Mouse (Mus musculus): Measurements from ENCODE around the gene Becn1. TPM values are rescaled to one million over a fixed set of nuclear protein-coding genes. Genes with fewer than 3 reads are reported as not detected.

Gene Becn1
- total RNA-seq (2014; rRNA removed) (71.1 and 95.3 TPM in 2 replicates), polyA plus RNA-seq (2015; fragmentation: Nextera tagmentation; extraction: Ambion mirVana) (140 and 145 TPM in 2 replicates)

DNA sequence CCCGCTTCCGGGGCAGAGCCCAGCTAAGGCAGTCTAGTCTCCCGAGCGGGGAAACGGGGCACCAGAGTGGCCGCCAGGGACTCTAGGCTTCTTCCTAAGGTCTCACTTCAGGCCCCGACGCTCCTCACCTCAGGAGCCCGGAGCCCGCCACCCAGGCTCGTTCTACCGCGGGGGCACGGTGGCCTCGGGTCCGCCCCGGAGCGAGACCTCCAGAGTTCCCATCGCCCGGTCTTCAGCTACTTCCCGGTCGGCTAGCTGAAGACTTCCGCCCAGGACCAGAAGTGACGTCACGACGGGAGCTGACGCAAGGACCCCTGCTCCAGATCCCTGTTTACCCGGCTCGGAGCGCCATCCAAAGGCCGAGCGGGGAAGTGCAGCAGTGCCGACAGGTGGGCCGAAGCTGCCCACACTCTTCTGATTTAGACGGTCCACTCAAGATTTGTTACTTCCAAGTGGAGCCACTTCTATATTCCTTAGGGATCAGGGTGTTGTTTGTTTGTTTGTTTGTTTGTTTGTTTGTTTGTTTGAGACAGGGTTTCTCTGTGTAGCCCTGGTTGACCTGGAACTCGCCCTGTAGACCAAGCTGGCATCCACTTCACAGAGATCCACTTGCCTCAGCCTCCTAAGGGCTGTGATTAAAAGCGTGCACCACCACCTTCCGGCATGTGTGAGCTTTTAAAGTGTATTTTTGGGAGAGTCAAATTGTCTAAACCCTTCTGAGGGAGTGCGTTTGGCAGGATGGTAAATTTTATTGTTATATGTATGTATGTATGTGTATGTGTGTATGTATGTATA is at the start of gene Becn1:
Gene Becn1, minus strand, starts transcription at position 283 of the 795 bp plus-strand sequence.
- H3K27me3 ChIP-seq (ENCODE audit: insufficient read depth, low read length) = no peaks in the 10 kb centered on the region
- DNase-seq (ENCODE audit: low spot score) = peak; percentile 98
- no peaks in the 10 kb centered on the region for H3K9me3 ChIP-seq (ENCODE audit: low read length)
- peak; percentile 98 for ATAC-seq
- H3K4me2 ChIP-seq (ENCODE audit: low read depth, low read length) = peak within 1 kb of the TSS; percentile 99
- H3K36me3 ChIP-seq (ENCODE audit: insufficient read depth, low read length) = peaks cover 10% of the 10 kb centered on the region; the same call in 1 of the 2 replicates
- peak within 1 kb of the TSS; percentile 93 for H3K4me3 ChIP-seq (ENCODE audit: low read length)
- TF ChIP-seq CTCF (IDR thresholded peaks at IDR 0.05; ENCODE audit: low read depth) = peak; percentile 98
- peak within 1 kb of the TSS; percentile 78 for H3K27ac ChIP-seq
- 6% methylated on average over 39 of the region's 39 CpGs for WGBS
- H3K4me1 ChIP-seq (ENCODE audit: insufficient read depth, low read length) = peaks cover 10% of the 10 kb centered on the region
- H3K9ac ChIP-seq (replicated peaks; ENCODE audit: low read length) = peak within 1 kb of the TSS; percentile 86

DNA sequence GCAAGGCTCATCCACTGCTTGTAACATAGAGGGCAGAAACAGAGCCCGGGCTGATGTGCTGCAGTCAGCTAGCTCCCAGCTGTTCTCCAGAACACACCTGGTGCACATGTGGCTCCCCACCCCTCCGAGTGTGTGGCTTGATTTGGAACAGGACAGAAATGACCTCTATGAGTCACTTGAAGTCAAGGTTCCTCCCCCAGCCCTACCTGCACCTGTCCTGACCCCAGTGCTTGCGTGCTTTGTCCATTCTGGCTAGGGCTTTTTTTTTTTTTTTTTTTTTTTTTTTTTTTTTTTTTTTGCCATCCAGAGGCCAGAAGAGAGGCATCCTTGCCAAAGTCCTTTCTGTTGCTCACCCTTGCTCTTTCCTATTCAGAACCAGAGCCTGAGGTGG is 49.6 kb upstream of the Becn1 start:
- no peak overlapping the region for H3K27ac ChIP-seq
- DNase-seq (ENCODE audit: low spot score) (no peak), ATAC-seq (no peak)
- 81% methylated on average over 3 of the region's 3 CpGs for WGBS
- no peaks in the 10 kb centered on the region for H3K4me1 ChIP-seq (ENCODE audit: insufficient read depth, low read length)
- TF ChIP-seq CTCF (IDR thresholded peaks at IDR 0.05; ENCODE audit: low read depth) = no peak
- H3K27me3 ChIP-seq (ENCODE audit: insufficient read depth, low read length) = no peaks in the 10 kb centered on the region
- H3K9me3 ChIP-seq (ENCODE audit: low read length) = 0 out of 2 replicates have a peak, but pooled peaks cover 2% of the 10 kb centered on the region
- H3K9ac ChIP-seq (replicated peaks; ENCODE audit: low read length) = no peak overlapping the region
- H3K4me2 ChIP-seq (ENCODE audit: low read depth, low read length) = no peak overlapping the region
- no peaks in the 10 kb centered on the region for H3K36me3 ChIP-seq (ENCODE audit: insufficient read depth, low read length)
- no peak overlapping the region for H3K4me3 ChIP-seq (ENCODE audit: low read length)

GRCm38 (mm10) chr11:101351100-101351720 is 49.1 kb upstream of the Becn1 start:
- no peak for TF ChIP-seq CTCF (IDR thresholded peaks at IDR 0.05; ENCODE audit: low read depth)
- Histone ChIP-seq H3K4me3 (ENCODE audit: low read length) (no peak overlapping the region), H3K4me1 (ENCODE audit: insufficient read depth, low read length) (no peaks in the 10 kb centered on the region), H3K27ac (no peak overlapping the region), H3K4me2 (ENCODE audit: low read depth, low read length) (no peak overlapping the region), H3K9ac (replicated peaks; ENCODE audit: low read length) (no peak overlapping the region), H3K36me3 (ENCODE audit: insufficient read depth, low read length) (no peaks in the 10 kb centered on the region), H3K9me3 (ENCODE audit: low read length) (0 out of 2 replicates have a peak, but pooled peaks cover 2% of the 10 kb centered on the region), H3K27me3 (ENCODE audit: insufficient read depth, low read length) (no peaks in the 10 kb centered on the region)
- DNase-seq (ENCODE audit: low spot score) (no peak), ATAC-seq (no peak)
- 69% methylated on average over 11 of the region's 11 CpGs for WGBS

GRCm38 (mm10) chr11:101349216-101349615 is 47.1 kb upstream of the Becn1 start:
- WGBS = 96% methylated on average over 3 of the region's 3 CpGs
- no peak overlapping the region for H3K4me3 ChIP-seq (ENCODE audit: low read length)
- ATAC-seq (no peak), DNase-seq (ENCODE audit: low spot score) (no peak)
- no peak overlapping the region for H3K4me2 ChIP-seq (ENCODE audit: low read depth, low read length)
- no peaks in the 10 kb centered on the region for H3K36me3 ChIP-seq (ENCODE audit: insufficient read depth, low read length)
- H3K9ac ChIP-seq (replicated peaks; ENCODE audit: low read length) = no peak overlapping the region
- no peaks in the 10 kb centered on the region for H3K4me1 ChIP-seq (ENCODE audit: insufficient read depth, low read length)
- no peak for TF ChIP-seq CTCF (IDR thresholded peaks at IDR 0.05; ENCODE audit: low read depth)
- 0 out of 2 replicates have a peak, but pooled peaks cover 2% of the 10 kb centered on the region for H3K9me3 ChIP-seq (ENCODE audit: low read length)
- H3K27me3 ChIP-seq (ENCODE audit: insufficient read depth, low read length) = no peaks in the 10 kb centered on the region
- no peak overlapping the region for H3K27ac ChIP-seq

GRCm38 (mm10) chr11:101348774-101349173 is 46.7 kb upstream of the Becn1 start:
- no peak for TF ChIP-seq CTCF (IDR thresholded peaks at IDR 0.05; ENCODE audit: low read depth)
- H3K4me1 ChIP-seq (ENCODE audit: insufficient read depth, low read length) = no peaks in the 10 kb centered on the region
- no peak overlapping the region for H3K27ac ChIP-seq
- no peak for ATAC-seq
- H3K36me3 ChIP-seq (ENCODE audit: insufficient read depth, low read length) = no peaks in the 10 kb centered on the region
- H3K27me3 ChIP-seq (ENCODE audit: insufficient read depth, low read length) = no peaks in the 10 kb centered on the region
- H3K4me3 ChIP-seq (ENCODE audit: low read length) = no peak overlapping the region
- no peak for DNase-seq (ENCODE audit: low spot score)
- 75% methylated on average over 7 of the region's 7 CpGs for WGBS
- no peak overlapping the region for H3K4me2 ChIP-seq (ENCODE audit: low read depth, low read length)
- 0 out of 2 replicates have a peak, but pooled peaks cover 2% of the 10 kb centered on the region for H3K9me3 ChIP-seq (ENCODE audit: low read length)
- H3K9ac ChIP-seq (replicated peaks; ENCODE audit: low read length) = no peak overlapping the region

GRCm38 (mm10) chr11:101347083-101347775 is 45.1 kb upstream of the Becn1 start:
- 75% methylated on average over 10 of the region's 10 CpGs for whole genome bisulfite sequencing
- no peak overlapping the region for H3K27ac ChIP-seq
- no peaks in the 10 kb centered on the region for H3K27me3 ChIP-seq (ENCODE audit: insufficient read depth, low read length)
- no peak; the same call in 1 of the 2 replicates for TF ChIP-seq CTCF (IDR thresholded peaks at IDR 0.05; ENCODE audit: low read depth)
- no peak overlapping the region for H3K9ac ChIP-seq (replicated peaks; ENCODE audit: low read length)
- DNase-seq (ENCODE audit: low spot score) (no peak), ATAC-seq (no peak)
- H3K4me2 ChIP-seq (ENCODE audit: low read depth, low read length) = no peak overlapping the region
- H3K36me3 ChIP-seq (ENCODE audit: insufficient read depth, low read length) = no peaks in the 10 kb centered on the region
- H3K4me3 ChIP-seq (ENCODE audit: low read length) = no peak overlapping the region
- no peaks in the 10 kb centered on the region for H3K4me1 ChIP-seq (ENCODE audit: insufficient read depth, low read length)
- H3K9me3 ChIP-seq (ENCODE audit: low read length) = 0 out of 2 replicates have a peak, but pooled peaks cover 2% of the 10 kb centered on the region
